Mouse (Mus musculus) liver, embryonic 11.5 days (tissue): ENCODE data around the gene Fabp1. TPM values are rescaled to one million over a fixed set of nuclear protein-coding genes. Genes with fewer than 3 reads are reported as not detected.

Experiments used
- ATAC-seq: fragments of 200-750 bp; cut with Nextera tagmentation; replicated peaks from 2 replicates; pipeline ENCODE4 v1.8.0; 2017; ENCODE audit warnings: moderate number of reproducible peaks, mild to moderate bottlenecking, moderate TSS enrichment, moderate library complexity; ENCODE audit not compliant: low FRiP score
- DNase-seq: peaks from one replicate; pipeline ENCODE4 v3.0.0-alpha.2; 2017; ENCODE audit warnings: low spot score
- H3K27ac ChIP-seq: fragments of 300-500 bp; sonication (generic); 2 replicates; pipeline ENCODE4 v1.5.1; 2014; ENCODE audit warnings: mild to moderate bottlenecking, low read depth, low read length, control low read depth
- H3K27me3 ChIP-seq: fragments of 300-500 bp; sonication (generic); replicated peaks from 2 replicates; pipeline ENCODE4 v1.6.1; 2014; ENCODE audit warnings: low read length, mixed read lengths; ENCODE audit not compliant: control insufficient read depth, insufficient read depth
- H3K36me3 ChIP-seq: fragments of 300-500 bp; sonication (generic); 2 replicates; pipeline ENCODE4 v1.6.1; 2014; ENCODE audit warnings: mild to moderate bottlenecking, low read length, moderate library complexity, mixed read lengths; ENCODE audit not compliant: control insufficient read depth, insufficient read depth
- H3K4me1 ChIP-seq: fragments of 300-500 bp; sonication (generic); replicated peaks from 2 replicates; pipeline ENCODE4 v1.6.1; 2014; ENCODE audit warnings: low read length, mixed read lengths; ENCODE audit not compliant: control insufficient read depth, insufficient read depth
- H3K4me2 ChIP-seq: fragments of 300-500 bp; sonication (generic); 2 replicates; pipeline ENCODE4 v1.6.1; 2014; ENCODE audit warnings: mild to moderate bottlenecking, control low read depth, moderate library complexity
- H3K4me3 ChIP-seq: fragments of 300-500 bp; sonication (generic); 2 replicates; pipeline ENCODE4 v1.5.1; 2014; ENCODE audit warnings: low read depth, low read length, control low read depth
- H3K9ac ChIP-seq: fragments of 300-500 bp; sonication (generic); 2 replicates; pipeline ENCODE4 v1.6.1; 2014; ENCODE audit warnings: low read depth, low read length, control low read depth
- H3K9me3 ChIP-seq: fragments of 300-500 bp; sonication (generic); 2 replicates; pipeline ENCODE4 v1.6.1; 2016; ENCODE audit warnings: low read length, inconsistent platforms, mixed read lengths; ENCODE audit not compliant: control insufficient read depth
- WGBS: fragments of 180-500 bp; shearing (Covaris S2); extraction: QIAGEN DNeasy Blood & Tissue Kit; methylation state at CpG from one replicate; pipeline ENCODE4 v1.1.7; 2014; 5-methylcytosine and 5-hydroxymethylcytosine counted together
- polyA plus RNA-seq: library from polyadenylated mRNA; unstranded; fragments of >200 nt; fragmentation: Nextera tagmentation; extraction: Ambion mirVana; gene quantifications from 2 replicates; pipeline ENCODE4 v1.2.1, GENCODE M21; 2014

Gene Fabp1
- polyA plus RNA-seq, 1 experiment from 2014 or later, result 63.9 TPM

GRCm38 (mm10) chr6:71201925-71202324 is 2.3 kb downstream of the Fabp1 start:
- WGBS, result 64% methylated on average over 5 of the region's 5 CpGs
- Histone ChIP-seq H3K4me3 (no peak overlapping the region), H3K9ac (no peak overlapping the region), H3K27me3 (no peaks in the 10 kb centered on the region), H3K36me3 (no peaks in the 10 kb centered on the region), H3K9me3 (no peaks in the 10 kb centered on the region), H3K4me2 (no peak overlapping the region), H3K4me1 (no peaks in the 10 kb centered on the region), H3K27ac (no peak overlapping the region)
- ATAC-seq (no peak), DNase-seq (no peak)

- no peak for DNase-seq
- Histone ChIP-seq H3K27ac (no peak overlapping the region), H3K4me2 (no peak overlapping the region), H3K9me3 (no peaks in the 10 kb centered on the region), H3K4me1 (no peaks in the 10 kb centered on the region), H3K9ac (no peak overlapping the region), H3K27me3 (no peaks in the 10 kb centered on the region), H3K4me3 (no peak overlapping the region), H3K36me3 (no peaks in the 10 kb centered on the region)
- ATAC-seq, result no peak
- WGBS, result 75% methylated on average over 5 of the region's 5 CpGs
Observed at GRCm38 (mm10) chr6:71203674-71204073, 4.0 kb downstream of the Fabp1 start.

- no peak overlapping the region for H3K4me2 ChIP-seq
- DNase-seq, result no peak
- no peak for ATAC-seq
Observed at GRCm38 (mm10) chr6:71204166-71204565, 4.5 kb downstream of the Fabp1 start.

GRCm38 (mm10) chr6:71208691-71209090 is 9.1 kb downstream of the Fabp1 start:
- H3K9me3 ChIP-seq, result no peaks in the 10 kb centered on the region
- no peaks in the 10 kb centered on the region for H3K27me3 ChIP-seq
- no peaks in the 10 kb centered on the region for H3K36me3 ChIP-seq
- ATAC-seq (no peak), DNase-seq (no peak)
- no peaks in the 10 kb centered on the region for H3K4me1 ChIP-seq
- no peak overlapping the region for H3K9ac ChIP-seq
- WGBS, result 74% methylated on average over 2 of the region's 2 CpGs
- H3K4me2 ChIP-seq, result no peak overlapping the region
- H3K4me3 ChIP-seq, result no peak overlapping the region
- H3K27ac ChIP-seq, result no peak overlapping the region

More at GRCm38 (mm10) chr6:71204166-71204565, 4.5 kb downstream of the Fabp1 start:
- Histone ChIP-seq H3K27ac (no peak overlapping the region), H3K4me1 (no peaks in the 10 kb centered on the region), H3K9me3 (no peaks in the 10 kb centered on the region), H3K27me3 (no peaks in the 10 kb centered on the region), H3K36me3 (no peaks in the 10 kb centered on the region), H3K4me3 (no peak overlapping the region), H3K9ac (no peak overlapping the region)
- 83% methylated on average over 8 of the region's 8 CpGs for WGBS

- no peaks in the 10 kb centered on the region for H3K4me1 ChIP-seq
- 55% methylated on average over 7 of the region's 7 CpGs for WGBS
Observed at GRCm38 (mm10) chr6:71211917-71212316, 12.3 kb downstream of the Fabp1 start.

GRCm38 (mm10) chr6:71212471-71212870 is 12.8 kb downstream of the Fabp1 start:
- DNase-seq (no peak), ATAC-seq (no peak)
- Histone ChIP-seq H3K27ac (no peak overlapping the region), H3K36me3 (no peaks in the 10 kb centered on the region), H3K9ac (no peak overlapping the region), H3K4me2 (no peak overlapping the region), H3K4me1 (no peaks in the 10 kb centered on the region), H3K4me3 (no peak overlapping the region), H3K27me3 (no peaks in the 10 kb centered on the region), H3K9me3 (no peaks in the 10 kb centered on the region)
- WGBS, result 94% methylated on average over 3 of the region's 3 CpGs

More at GRCm38 (mm10) chr6:71211917-71212316, 12.3 kb downstream of the Fabp1 start:
- Histone ChIP-seq H3K4me2 (no peak overlapping the region), H3K4me3 (no peak overlapping the region), H3K27me3 (no peaks in the 10 kb centered on the region), H3K27ac (no peak overlapping the region), H3K36me3 (no peaks in the 10 kb centered on the region), H3K9ac (no peak overlapping the region), H3K9me3 (no peaks in the 10 kb centered on the region)
- no peak for DNase-seq
- no peak for ATAC-seq

- H3K4me1 ChIP-seq, result 0 out of 2 replicates have a peak, but pooled peaks cover 4% of the 10 kb centered on the region
- no peaks in the 10 kb centered on the region for H3K36me3 ChIP-seq
- no peaks in the 10 kb centered on the region; the same call in 1 of the 2 replicates for H3K27me3 ChIP-seq
- no peaks in the 10 kb centered on the region for H3K9me3 ChIP-seq
- no peak overlapping the region for H3K4me2 ChIP-seq
- H3K9ac ChIP-seq, result no peak overlapping the region
- H3K27ac ChIP-seq, result no peak overlapping the region
- no peak for DNase-seq
- H3K4me3 ChIP-seq, result no peak overlapping the region
- WGBS, result 74% methylated on average over 4 of the region's 4 CpGs
- no peak for ATAC-seq
Observed at GRCm38 (mm10) chr6:71221501-71221900, 21.9 kb downstream of the Fabp1 start.

- H3K4me1 ChIP-seq, result 0 out of 2 replicates have a peak, but pooled peaks cover 4% of the 10 kb centered on the region
- no peaks in the 10 kb centered on the region for H3K9me3 ChIP-seq
- no peak overlapping the region for H3K4me3 ChIP-seq
- H3K27ac ChIP-seq, result no peak overlapping the region
- 57% methylated on average over 3 of the region's 3 CpGs for WGBS
- H3K4me2 ChIP-seq, result no peak overlapping the region
- ATAC-seq, result no peak
- H3K27me3 ChIP-seq, result no peaks in the 10 kb centered on the region; the same call in 1 of the 2 replicates
- no peak overlapping the region for H3K9ac ChIP-seq
- DNase-seq, result no peak
- no peaks in the 10 kb centered on the region for H3K36me3 ChIP-seq
Observed at GRCm38 (mm10) chr6:71224184-71224943, 24.7 kb downstream of the Fabp1 start.

GRCm38 (mm10) chr6:71226544-71226943 is 26.9 kb downstream of the Fabp1 start:
- Histone ChIP-seq H3K4me3 (no peak overlapping the region), H3K4me1 (0 out of 2 replicates have a peak, but pooled peaks cover 4% of the 10 kb centered on the region), H3K9ac (no peak overlapping the region), H3K36me3 (no peaks in the 10 kb centered on the region), H3K4me2 (no peak overlapping the region), H3K27ac (no peak overlapping the region; the same call in 1 of the 2 replicates), H3K9me3 (no peaks in the 10 kb centered on the region), H3K27me3 (no peaks in the 10 kb centered on the region; the same call in 1 of the 2 replicates)
- DNase-seq (no peak), ATAC-seq (no peak)
- 43% methylated on average over 6 of the region's 6 CpGs for WGBS
